Mouse (Mus musculus): Measurements from ENCODE around the gene Tor1b. TPM values are rescaled to one million over a fixed set of nuclear protein-coding genes. Genes with fewer than 3 reads are reported as not detected.

Tor1b gene
- polyA plus RNA-seq, 1 experiment = 30.5 TPM

GRCm38 (mm10) chr2:30942603-30943011 lies 10.2 kb upstream of the Tor1b start:
- Histone ChIP-seq H3ac (ENCODE audit: control insufficient read depth, insufficient read length, low read depth) (peak overlapping the region; percentile 31), H3K4me3 (ENCODE audit: insufficient read depth, poor library complexity, severe bottlenecking) (peak overlapping the region; percentile 23), H3K27me3 (ENCODE audit: control insufficient read depth, insufficient read depth, insufficient read length) (peaks cover 6% of the 10 kb centered on the region), H3K79me2 (ENCODE audit: control insufficient read depth, insufficient read depth) (no peaks in the 10 kb centered on the region), H3K79me3 (ENCODE audit: low read depth) (no peaks in the 10 kb centered on the region), H3K36me3 (ENCODE audit: control insufficient read depth, insufficient read depth) (no peaks in the 10 kb centered on the region)
- TF ChIP-seq CTCF (IDR thresholded peaks at IDR 0.05; ENCODE audit: control insufficient read depth, insufficient read depth, insufficient read length) (peak; percentile 86), FOSL1 (IDR thresholded peaks at IDR 0.05; ENCODE audit: insufficient read depth, low read length, poor library complexity, severe bottlenecking) (no peak), CEBPB (IDR thresholded peaks at IDR 0.05; ENCODE audit: low read depth) (no peak), MYOD1 (IDR thresholded peaks at IDR 0.05; ENCODE audit: control insufficient read depth, insufficient read length, low read depth) (peak; percentile 13), MAX (IDR thresholded peaks at IDR 0.05) (peak; percentile 81)

DNA sequence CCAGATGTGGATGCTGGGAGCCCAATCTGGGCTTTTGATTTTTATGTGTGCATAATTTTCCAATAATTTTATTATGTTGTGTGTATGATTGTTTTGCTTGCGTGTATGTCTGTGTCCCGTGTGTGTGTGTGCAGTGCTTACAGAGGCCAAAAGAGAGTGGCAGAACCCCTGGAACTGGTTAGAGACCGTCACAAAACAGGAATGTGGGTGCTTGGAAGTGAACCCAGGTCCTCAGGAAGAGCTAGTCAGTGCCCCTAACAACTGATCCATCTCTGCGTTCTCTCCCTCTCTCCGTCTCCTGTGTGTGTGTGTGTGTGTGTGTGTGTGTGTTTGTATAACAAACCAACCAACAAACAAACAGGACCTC lies 319 bp upstream of the Tor1b start:
- Histone ChIP-seq H3K79me3 (ENCODE audit: low read depth) (peaks cover 37% of the 10 kb centered on the region), H3ac (ENCODE audit: control insufficient read depth, insufficient read length, low read depth) (no peak overlapping the region), H3K36me3 (ENCODE audit: control insufficient read depth, insufficient read depth) (peaks cover 29% of the 10 kb centered on the region), H3K79me2 (ENCODE audit: control insufficient read depth, insufficient read depth) (peaks cover 47% of the 10 kb centered on the region), H3K27me3 (ENCODE audit: control insufficient read depth, insufficient read depth, insufficient read length) (peaks cover 1% of the 10 kb centered on the region), H3K4me3 (ENCODE audit: insufficient read depth, poor library complexity, severe bottlenecking) (no peak overlapping the region)
- TF ChIP-seq CTCF (IDR thresholded peaks at IDR 0.05; ENCODE audit: control insufficient read depth, insufficient read depth, insufficient read length) = no peak
- no peak for TF ChIP-seq MYOD1 (IDR thresholded peaks at IDR 0.05; ENCODE audit: control insufficient read depth, insufficient read length, low read depth)
- TF ChIP-seq MAX (IDR thresholded peaks at IDR 0.05) = no peak
- no peak for TF ChIP-seq CEBPB (IDR thresholded peaks at IDR 0.05; ENCODE audit: low read depth)
- no peak for TF ChIP-seq MYOG (IDR thresholded peaks at IDR 0.05; ENCODE audit: control insufficient read depth, extremely low read depth, insufficient read length)
- TF ChIP-seq USF1 (IDR thresholded peaks at IDR 0.05; ENCODE audit: low read depth) = no peak
- no peak for TF ChIP-seq FOSL1 (IDR thresholded peaks at IDR 0.05; ENCODE audit: insufficient read depth, low read length, poor library complexity, severe bottlenecking)

DNA sequence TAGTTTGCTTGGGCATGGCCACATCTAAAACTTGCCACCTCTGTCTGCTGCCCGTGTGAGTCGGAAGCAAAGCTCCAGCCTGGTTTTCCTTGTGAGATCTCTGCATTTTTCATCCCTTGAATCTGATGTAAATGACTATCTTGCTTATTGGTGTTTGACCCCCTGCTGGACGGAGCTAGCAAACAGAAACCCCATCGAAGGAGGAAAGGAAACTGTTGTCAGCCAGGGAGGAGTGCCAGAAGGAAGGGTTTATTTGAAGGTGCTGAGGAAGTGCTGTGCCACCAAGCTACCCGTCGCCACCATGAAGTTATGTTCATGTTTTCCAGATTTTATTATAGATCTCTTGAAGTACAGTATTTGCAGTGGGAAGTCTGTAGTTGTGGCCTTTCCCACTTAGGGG lies 2.0 kb downstream of the Tor1b start:
- peak overlapping the region; percentile 58 for H3K4me3 ChIP-seq (ENCODE audit: insufficient read depth, poor library complexity, severe bottlenecking)
- TF ChIP-seq CEBPB (IDR thresholded peaks at IDR 0.05; ENCODE audit: low read depth) (no peak), MYOD1 (IDR thresholded peaks at IDR 0.05; ENCODE audit: control insufficient read depth, insufficient read length, low read depth) (no peak), USF1 (IDR thresholded peaks at IDR 0.05; ENCODE audit: low read depth) (no peak), MYOG (IDR thresholded peaks at IDR 0.05; ENCODE audit: control insufficient read depth, extremely low read depth, insufficient read length) (no peak), MAX (IDR thresholded peaks at IDR 0.05) (no peak), CTCF (IDR thresholded peaks at IDR 0.05; ENCODE audit: control insufficient read depth, insufficient read depth, insufficient read length) (no peak), FOSL1 (IDR thresholded peaks at IDR 0.05; ENCODE audit: insufficient read depth, low read length, poor library complexity, severe bottlenecking) (no peak)

DNA sequence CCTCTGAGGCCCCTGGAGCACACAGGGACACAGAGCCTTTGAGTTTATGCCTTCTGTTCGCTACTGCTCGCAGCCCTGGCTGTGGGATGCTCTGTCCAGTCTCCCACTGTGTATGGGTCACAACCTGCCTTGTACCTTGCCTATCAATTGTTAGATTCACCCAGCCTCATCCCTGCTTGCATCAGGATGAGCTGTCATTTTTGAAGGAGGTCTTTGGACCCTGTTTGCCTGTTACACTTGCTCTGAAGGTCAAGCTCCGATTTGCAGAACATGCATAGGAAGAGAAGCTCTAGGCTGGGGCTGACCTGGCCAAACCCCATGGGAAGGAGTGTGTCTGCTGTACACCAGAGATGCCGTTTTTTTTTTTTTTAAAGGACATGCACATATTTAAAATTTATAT lies 4.8 kb downstream of the Tor1b start:
- Histone ChIP-seq H3K79me3 (ENCODE audit: low read depth) (peaks cover 38% of the 10 kb centered on the region), H3K4me3 (ENCODE audit: insufficient read depth, poor library complexity, severe bottlenecking) (no peak overlapping the region), H3K79me2 (ENCODE audit: control insufficient read depth, insufficient read depth) (peaks cover 65% of the 10 kb centered on the region), H3K36me3 (ENCODE audit: control insufficient read depth, insufficient read depth) (peaks cover 66% of the 10 kb centered on the region), H3ac (ENCODE audit: control insufficient read depth, insufficient read length, low read depth) (no peak overlapping the region), H3K27me3 (ENCODE audit: control insufficient read depth, insufficient read depth, insufficient read length) (no peaks in the 10 kb centered on the region)
- TF ChIP-seq MYOG (IDR thresholded peaks at IDR 0.05; ENCODE audit: control insufficient read depth, extremely low read depth, insufficient read length) = no peak
- no peak for TF ChIP-seq MYOD1 (IDR thresholded peaks at IDR 0.05; ENCODE audit: control insufficient read depth, insufficient read length, low read depth)
- TF ChIP-seq USF1 (IDR thresholded peaks at IDR 0.05; ENCODE audit: low read depth) = no peak
- no peak for TF ChIP-seq CEBPB (IDR thresholded peaks at IDR 0.05; ENCODE audit: low read depth)
- no peak for TF ChIP-seq FOSL1 (IDR thresholded peaks at IDR 0.05; ENCODE audit: insufficient read depth, low read length, poor library complexity, severe bottlenecking)
- no peak for TF ChIP-seq CTCF (IDR thresholded peaks at IDR 0.05; ENCODE audit: control insufficient read depth, insufficient read depth, insufficient read length)
- no peak for TF ChIP-seq MAX (IDR thresholded peaks at IDR 0.05)

More for the DNA sequence above, 2.0 kb downstream of the Tor1b start:
- Histone ChIP-seq H3K79me3 (ENCODE audit: low read depth) (peaks cover 38% of the 10 kb centered on the region), H3K27me3 (ENCODE audit: control insufficient read depth, insufficient read depth, insufficient read length) (no peaks in the 10 kb centered on the region), H3ac (ENCODE audit: control insufficient read depth, insufficient read length, low read depth) (no peak overlapping the region), H3K36me3 (ENCODE audit: control insufficient read depth, insufficient read depth) (peaks cover 53% of the 10 kb centered on the region), H3K79me2 (ENCODE audit: control insufficient read depth, insufficient read depth) (peaks cover 65% of the 10 kb centered on the region)

- H3K36me3 ChIP-seq (ENCODE audit: control insufficient read depth, insufficient read depth) = peaks cover 78% of the 10 kb centered on the region
- no peaks in the 10 kb centered on the region for H3K27me3 ChIP-seq (ENCODE audit: control insufficient read depth, insufficient read depth, insufficient read length)
- H3K4me3 ChIP-seq (ENCODE audit: insufficient read depth, poor library complexity, severe bottlenecking) = no peak overlapping the region
- peaks cover 55% of the 10 kb centered on the region for H3K79me2 ChIP-seq (ENCODE audit: control insufficient read depth, insufficient read depth)
- TF ChIP-seq MAX (IDR thresholded peaks at IDR 0.05) = no peak
- no peak for TF ChIP-seq CEBPB (IDR thresholded peaks at IDR 0.05; ENCODE audit: low read depth)
- no peak for TF ChIP-seq MYOG (IDR thresholded peaks at IDR 0.05; ENCODE audit: control insufficient read depth, extremely low read depth, insufficient read length)
- no peak overlapping the region for H3ac ChIP-seq (ENCODE audit: control insufficient read depth, insufficient read length, low read depth)
- peaks cover 32% of the 10 kb centered on the region for H3K79me3 ChIP-seq (ENCODE audit: low read depth)
These were observed 6.0 kb downstream of the Tor1b start for GRCm38 (mm10) chr2:30958726-30959125.

DNA sequence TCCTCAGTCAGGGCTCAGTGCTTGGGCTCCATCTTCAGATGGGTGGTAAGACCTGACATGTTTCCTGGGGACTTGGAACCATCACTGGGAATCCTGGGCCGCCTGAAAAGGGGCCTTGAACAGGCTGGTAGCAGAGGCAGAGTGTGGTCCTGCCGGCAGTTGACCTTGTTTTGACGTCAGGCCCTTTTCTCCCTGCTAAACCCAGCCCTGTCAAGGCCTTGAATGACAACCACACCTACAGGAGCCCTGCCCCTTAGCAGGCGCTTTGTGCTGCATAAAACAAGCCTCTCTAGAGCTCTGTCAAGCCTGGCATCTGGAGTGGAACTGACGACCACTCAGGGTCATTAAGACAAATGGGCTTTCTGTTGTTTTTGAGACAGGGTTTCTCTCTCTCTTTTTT lies 7.1 kb downstream of the Tor1b start:
- H3K79me2 ChIP-seq (ENCODE audit: control insufficient read depth, insufficient read depth) = peaks cover 52% of the 10 kb centered on the region
- no peaks in the 10 kb centered on the region for H3K27me3 ChIP-seq (ENCODE audit: control insufficient read depth, insufficient read depth, insufficient read length)
- H3K36me3 ChIP-seq (ENCODE audit: control insufficient read depth, insufficient read depth) = peaks cover 84% of the 10 kb centered on the region
- no peak overlapping the region for H3ac ChIP-seq (ENCODE audit: control insufficient read depth, insufficient read length, low read depth)
- H3K79me3 ChIP-seq (ENCODE audit: low read depth) = peaks cover 23% of the 10 kb centered on the region
- H3K4me3 ChIP-seq (ENCODE audit: insufficient read depth, poor library complexity, severe bottlenecking) = no peak overlapping the region
- TF ChIP-seq FOSL1 (IDR thresholded peaks at IDR 0.05; ENCODE audit: insufficient read depth, low read length, poor library complexity, severe bottlenecking) (no peak), USF1 (IDR thresholded peaks at IDR 0.05; ENCODE audit: low read depth) (no peak), MYOD1 (IDR thresholded peaks at IDR 0.05; ENCODE audit: control insufficient read depth, insufficient read length, low read depth) (no peak), MAX (IDR thresholded peaks at IDR 0.05) (no peak), MYOG (IDR thresholded peaks at IDR 0.05; ENCODE audit: control insufficient read depth, extremely low read depth, insufficient read length) (no peak), CEBPB (IDR thresholded peaks at IDR 0.05; ENCODE audit: low read depth) (no peak)
